Mouse (Mus musculus): ENCODE data around the gene Cldn10. TPM values are rescaled to one million over a fixed set of nuclear protein-coding genes. Genes with fewer than 3 reads are reported as not detected.

The Cldn10 gene
- 3.0 TPM for polyA plus RNA-seq (2015; fragmentation: Illumina TruSeq; extraction: RNeasy Lipid Tissue Mini Kit (QIAGEN cat#74804); ENCODE audit: insufficient read depth, low replicate concordance)

DNA sequence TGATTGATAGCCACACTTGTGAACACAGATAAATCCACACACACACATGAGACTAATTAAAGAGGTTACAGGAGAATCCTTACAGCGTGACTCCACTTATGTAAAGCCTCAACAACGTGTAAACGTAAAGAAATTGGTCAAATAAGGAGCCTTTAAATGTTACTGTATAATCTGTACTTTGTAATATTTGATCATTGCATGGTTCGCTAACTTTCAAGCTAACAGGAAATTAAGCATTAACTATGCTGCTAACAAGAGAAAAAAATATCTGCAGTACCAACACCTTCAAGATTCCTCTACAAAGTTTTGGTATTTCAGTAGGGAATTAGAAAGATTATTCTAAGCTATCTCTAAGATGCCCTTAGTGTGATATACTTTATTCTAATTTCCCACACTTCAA, at the start of gene Cldn10:
TSS of gene Cldn10 (plus strand) at position 288 of the 400 bp plus-strand sequence.

Other genes with a start within 250 kb of the Cldn10 start
- gene Abcc4, start 81.7 kb upstream of the Cldn10 start, polyA plus RNA-seq (2015; fragmentation: Illumina TruSeq; extraction: RNeasy Lipid Tissue Mini Kit (QIAGEN cat#74804); ENCODE audit: insufficient read depth, low replicate concordance): 10.8 TPM
- 18.3 TPM for gene Dzip1, start 137.6 kb downstream of the Cldn10 start, polyA plus RNA-seq (2015; fragmentation: Illumina TruSeq; extraction: RNeasy Lipid Tissue Mini Kit (QIAGEN cat#74804); ENCODE audit: insufficient read depth, low replicate concordance)
- 80.6 TPM for gene Dnajc3, start 150.1 kb downstream of the Cldn10 start, polyA plus RNA-seq (2015; fragmentation: Illumina TruSeq; extraction: RNeasy Lipid Tissue Mini Kit (QIAGEN cat#74804); ENCODE audit: insufficient read depth, low replicate concordance)